Mouse (Mus musculus) G1E (cell line): ENCODE measurements around the gene Cldnd2. TPM values are rescaled to one million over a fixed set of nuclear protein-coding genes. Genes with fewer than 3 reads are reported as not detected.
A peak's percentile ranks its signal among the peaks of the same experiment; 100 is the strongest.

Source experiments
- ATAC-seq: 2 replicates; pipeline ENCODE4 v1.8.0; 2016; ENCODE audit warnings: mild to moderate bottlenecking; ENCODE audit not compliant: insufficient number of reproducible peaks, poor library complexity, low FRiP score, severe bottlenecking; ENCODE audit errors: extremely low read depth
- DNase-seq: peaks from one replicate; pipeline ENCODE4 v3.0.0; 2012; ENCODE audit warnings: low spot score
- H3K27me3 ChIP-seq: 2 replicates; pipeline ENCODE4 v1.6.1; 2012; ENCODE audit warnings: mild to moderate bottlenecking, low read length, inconsistent platforms; ENCODE audit not compliant: insufficient read depth
- H3K36me3 ChIP-seq: replicated peaks from 2 replicates; pipeline ENCODE3; 2012; ENCODE audit warnings: mild to moderate bottlenecking, inconsistent platforms
- H3K4me1 ChIP-seq: 2 replicates; pipeline ENCODE4 v1.6.1; 2012; ENCODE audit warnings: low read depth, low read length, inconsistent platforms, mixed read lengths; ENCODE audit not compliant: insufficient read depth
- H3K4me3 ChIP-seq: 2 replicates; pipeline ENCODE4 v1.5.1; 2012; ENCODE audit warnings: low read depth, mild to moderate bottlenecking, inconsistent platforms, low read length, moderate library complexity, mixed read lengths
- H3K9me3 ChIP-seq: replicated peaks from 2 replicates; pipeline ENCODE4 v1.6.1; 2012; ENCODE audit warnings: inconsistent platforms
- CTCF ChIP-seq: IDR thresholded peaks from 2 replicates; pipeline ENCODE4 v1.5.1; 2012; ENCODE audit warnings: low read depth, low read length, inconsistent platforms, mixed read lengths
- GATA1 ChIP-seq: IDR thresholded peaks from 2 replicates; pipeline ENCODE4 v1.6.1; 2012; ENCODE audit warnings: borderline replicate concordance, low read length, inconsistent platforms, mixed read lengths
- GATA2 ChIP-seq: IDR thresholded peaks from 2 replicates; pipeline ENCODE4 v1.6.1; 2012; ENCODE audit warnings: low read depth, low read length, inconsistent platforms, borderline replicate concordance
- POLR2AphosphoS5 ChIP-seq: IDR thresholded peaks from 2 replicates; pipeline ENCODE4 v1.6.1; 2012; ENCODE audit warnings: low read depth, low read length, inconsistent platforms; ENCODE audit not compliant: insufficient replicate concordance
- TAL1 ChIP-seq: conservative IDR thresholded peaks from 2 replicates; pipeline ENCODE4 v1.6.1; 2012; ENCODE audit warnings: low read depth, low read length, inconsistent platforms, mixed read lengths
- polyA plus RNA-seq: library from polyadenylated mRNA; stranded (reverse); fragments of >175 nt; gene quantifications from 2 replicates; pipeline ENCODE4 v1.2.3, GENCODE M21; 2012
- total RNA-seq, 2 experiments: library from RNA; stranded (forward) in 1 of 2; stranded (reverse) in 1 of 2; fragments of 200-1000 nt in 1 of 2; fragments of >200 nt in 1 of 2; fragmentation: Nextera tagmentation in 1 of 2; gene quantifications; 2 replicates each; pipeline ENCODE4 v1.2.3; 2014 to 2017

The Cldnd2 gene
- total and polyA plus RNA-seq, 3 experiments = not detected

- no peak for DNase-seq
- TF ChIP-seq CTCF (no peak), POLR2AphosphoS5 (no peak)
- H3K4me3 ChIP-seq = no peak overlapping the region
- no peaks in the 10 kb centered on the region for H3K4me1 ChIP-seq
- no peaks in the 10 kb centered on the region for H3K9me3 ChIP-seq
- no peaks in the 10 kb centered on the region for H3K36me3 ChIP-seq
- H3K27me3 ChIP-seq = peaks cover 28% of the 10 kb centered on the region
- ATAC-seq = no peak
Observed at GRCm38 (mm10) chr7:43429500-43429899, 11.1 kb upstream of the Cldnd2 start.

GRCm38 (mm10) chr7:43432891-43433290 lies 7.7 kb upstream of the Cldnd2 start:
- no peak for DNase-seq
- ATAC-seq = no peak
- Histone ChIP-seq H3K36me3 (no peaks in the 10 kb centered on the region), H3K27me3 (peaks cover 47% of the 10 kb centered on the region), H3K9me3 (no peaks in the 10 kb centered on the region), H3K4me1 (no peaks in the 10 kb centered on the region), H3K4me3 (no peak overlapping the region)
- no peak for TF ChIP-seq TAL1
- TF ChIP-seq GATA1 = no peak
- no peak for TF ChIP-seq GATA2

GRCm38 (mm10) chr7:43434676-43435075 lies 5.9 kb upstream of the Cldnd2 start:
- no peaks in the 10 kb centered on the region for H3K4me1 ChIP-seq
- TF ChIP-seq CTCF = no peak
- TF ChIP-seq POLR2AphosphoS5 = no peak
- TF ChIP-seq GATA2 = no peak
- TF ChIP-seq GATA1 = no peak
- TF ChIP-seq TAL1 = no peak

GRCm38 (mm10) chr7:43436341-43437255 lies 4.0 kb upstream of the Cldnd2 start, which contains the start of gene Nkg7:
Gene Nkg7, plus strand, starts transcription at chr7:43437073.
- no peaks in the 10 kb centered on the region for H3K4me1 ChIP-seq
- DNase-seq = no peak
- no peak within 1 kb of the TSS for H3K4me3 ChIP-seq
- ATAC-seq = no peak
- TF ChIP-seq TAL1 = no peak
- TF ChIP-seq POLR2AphosphoS5 = no peak
- no peak for TF ChIP-seq GATA1
- H3K36me3 ChIP-seq = no peaks in the 10 kb centered on the region
- peaks cover 50% of the 10 kb centered on the region for H3K27me3 ChIP-seq
- no peaks in the 10 kb centered on the region for H3K9me3 ChIP-seq

More at GRCm38 (mm10) chr7:43434676-43435075, 5.9 kb upstream of the Cldnd2 start:
- Histone ChIP-seq H3K4me3 (no peak overlapping the region), H3K36me3 (no peaks in the 10 kb centered on the region), H3K27me3 (peaks cover 58% of the 10 kb centered on the region), H3K9me3 (no peaks in the 10 kb centered on the region)
- no peak for DNase-seq
- no peak for ATAC-seq

- H3K4me3 ChIP-seq = no peak overlapping the region
- no peaks in the 10 kb centered on the region for H3K36me3 ChIP-seq
- ATAC-seq (no peak), DNase-seq (no peak)
- peaks cover 15% of the 10 kb centered on the region for H3K4me1 ChIP-seq
- TF ChIP-seq GATA1 = no peak
- TF ChIP-seq CTCF = no peak
- TF ChIP-seq POLR2AphosphoS5 = no peak
- TF ChIP-seq GATA2 = no peak
- no peak for TF ChIP-seq TAL1
- peaks cover 38% of the 10 kb centered on the region for H3K27me3 ChIP-seq
- no peaks in the 10 kb centered on the region for H3K9me3 ChIP-seq
Observed at GRCm38 (mm10) chr7:43438611-43439010, 2.0 kb upstream of the Cldnd2 start.

- Histone ChIP-seq H3K9me3 (no peaks in the 10 kb centered on the region), H3K4me1 (peaks cover 34% of the 10 kb centered on the region), H3K36me3 (peaks cover 8% of the 10 kb centered on the region), H3K4me3 (no peak overlapping the region), H3K27me3 (peaks cover 28% of the 10 kb centered on the region)
- no peak for TF ChIP-seq GATA1
- TF ChIP-seq CTCF = no peak
- no peak for TF ChIP-seq POLR2AphosphoS5
- TF ChIP-seq GATA2 = no peak
- no peak for TF ChIP-seq TAL1
- DNase-seq = no peak
- no peak for ATAC-seq
Observed at GRCm38 (mm10) chr7:43441071-43441470, 489 bp downstream of the Cldnd2 start.

- Histone ChIP-seq H3K9me3 (no peaks in the 10 kb centered on the region), H3K36me3 (peaks cover 24% of the 10 kb centered on the region), H3K27me3 (peaks cover 20% of the 10 kb centered on the region), H3K4me3 (peak overlapping the region; percentile 75), H3K4me1 (peaks cover 50% of the 10 kb centered on the region)
- no peak for TF ChIP-seq POLR2AphosphoS5
- no peak for TF ChIP-seq GATA1
- TF ChIP-seq TAL1 = no peak
- no peak for TF ChIP-seq CTCF
- TF ChIP-seq GATA2 = no peak
- ATAC-seq (no peak), DNase-seq (no peak)
Observed at GRCm38 (mm10) chr7:43442684-43443083, 2.1 kb downstream of the Cldnd2 start.
